Mouse (Mus musculus) limb, embryonic 15.5 days (tissue): ENCODE results near the gene Capn13. TPM values are rescaled to one million over a fixed set of nuclear protein-coding genes. Genes with fewer than 3 reads are reported as not detected.
"Not testable (repeated sequence)": the region's sequence is repeated elsewhere in the genome, so short reads cannot be mapped to it uniquely, and the experiment has no call there.

Experiments
- ATAC-seq: fragments of 200-750 bp; cut with Nextera tagmentation; 2 replicates; pipeline ENCODE4 v1.8.0; 2017; ENCODE audit warnings: low read depth, moderate TSS enrichment; ENCODE audit not compliant: insufficient number of reproducible peaks, low FRiP score, low TSS enrichment
- H3K27ac ChIP-seq: fragments of 300-500 bp; sonication (generic); 2 replicates; pipeline ENCODE4 v1.5.1; 2015; ENCODE audit warnings: moderate library complexity, mild to moderate bottlenecking, inconsistent platforms
- H3K27me3 ChIP-seq: fragments of 300-500 bp; sonication (generic); 2 replicates; pipeline ENCODE4 v1.6.1; 2015; ENCODE audit warnings: inconsistent platforms
- H3K36me3 ChIP-seq: fragments of 300-500 bp; sonication (generic); 2 replicates; pipeline ENCODE4 v1.6.1; 2015; ENCODE audit warnings: inconsistent platforms
- H3K4me1 ChIP-seq: fragments of 300-500 bp; sonication (generic); 2 replicates; pipeline ENCODE4 v1.6.1; 2015; ENCODE audit warnings: inconsistent platforms
- H3K4me2 ChIP-seq: fragments of 300-500 bp; sonication (generic); 2 replicates; pipeline ENCODE4 v1.6.1; 2015; ENCODE audit warnings: mild to moderate bottlenecking, inconsistent platforms
- H3K4me3 ChIP-seq: fragments of 300-500 bp; sonication (generic); 2 replicates; pipeline ENCODE4 v1.5.1; 2015; ENCODE audit warnings: mild to moderate bottlenecking, inconsistent platforms
- H3K9ac ChIP-seq: fragments of 300-500 bp; sonication (generic); 2 replicates; pipeline ENCODE4 v1.6.1; 2015; ENCODE audit warnings: inconsistent platforms
- H3K9me3 ChIP-seq: fragments of 300-500 bp; sonication (generic); 2 replicates; pipeline ENCODE4 v1.6.1; 2016; ENCODE audit warnings: inconsistent platforms
- WGBS: fragments of 180-500 bp; shearing (Covaris S2); methylation state at CpG from one replicate; pipeline ENCODE4 v1.1.7; 2015; 5-methylcytosine and 5-hydroxymethylcytosine counted together
- polyA plus RNA-seq: library from polyadenylated mRNA; unstranded; fragments of >200 nt; fragmentation: Nextera tagmentation; extraction: Ambion mirVana; gene quantifications from 2 replicates; pipeline ENCODE4 v1.2.1, GENCODE M21; 2015

Gene Capn13
- polyA plus RNA-seq, 1 experiment from 2014 or later, result not detected

GRCm38 (mm10) chr17:73271797-73272600, 128.7 kb downstream of the Capn13 start:
- WGBS, result 85% methylated on average over 7 of the region's 7 CpGs
- H3K4me1 ChIP-seq, result no peaks in the 10 kb centered on the region
- H3K27ac ChIP-seq, result no peak overlapping the region
- no peak for ATAC-seq
- H3K4me2 ChIP-seq, result no peak overlapping the region
- no peak overlapping the region for H3K9ac ChIP-seq
- no peak overlapping the region for H3K4me3 ChIP-seq
- no peaks in the 10 kb centered on the region for H3K9me3 ChIP-seq
- H3K36me3 ChIP-seq, result no peaks in the 10 kb centered on the region
- H3K27me3 ChIP-seq, result no peaks in the 10 kb centered on the region

GRCm38 (mm10) chr17:73270871-73271796, 129.5 kb downstream of the Capn13 start:
- H3K36me3 ChIP-seq, result no peaks in the 10 kb centered on the region
- H3K27ac ChIP-seq, result no peak overlapping the region
- WGBS, result 69% methylated on average over 15 of the region's 15 CpGs
- H3K9ac ChIP-seq, result no peak overlapping the region
- no peaks in the 10 kb centered on the region for H3K27me3 ChIP-seq
- H3K9me3 ChIP-seq, result no peaks in the 10 kb centered on the region
- no peak overlapping the region for H3K4me3 ChIP-seq
- ATAC-seq, result no peak
- no peaks in the 10 kb centered on the region for H3K4me1 ChIP-seq
- H3K4me2 ChIP-seq, result no peak overlapping the region

GRCm38 (mm10) chr17:73263077-73263501, 137.6 kb downstream of the Capn13 start:
- H3K9ac ChIP-seq, result no peak overlapping the region
- no peak overlapping the region for H3K4me2 ChIP-seq
- WGBS, result 71% methylated on average over 8 of the region's 8 CpGs
- no peaks in the 10 kb centered on the region for H3K9me3 ChIP-seq
- ATAC-seq, result no peak
- no peaks in the 10 kb centered on the region for H3K27me3 ChIP-seq
- H3K4me1 ChIP-seq, result peaks cover 8% of the 10 kb centered on the region
- no peak overlapping the region for H3K27ac ChIP-seq
- H3K36me3 ChIP-seq, result no peaks in the 10 kb centered on the region
- H3K4me3 ChIP-seq, result no peak overlapping the region

GRCm38 (mm10) chr17:73262558-73262957, 138.1 kb downstream of the Capn13 start:
- Histone ChIP-seq H3K27me3 (no peaks in the 10 kb centered on the region), H3K4me3 (no peak overlapping the region), H3K9me3 (no peaks in the 10 kb centered on the region), H3K4me2 (no peak overlapping the region), H3K27ac (no peak overlapping the region), H3K9ac (no peak overlapping the region), H3K36me3 (no peaks in the 10 kb centered on the region), H3K4me1 (peaks cover 12% of the 10 kb centered on the region)
- WGBS, result 87% methylated on average over 2 of the region's 2 CpGs
- no peak for ATAC-seq

GRCm38 (mm10) chr17:73259258-73259657, 141.4 kb downstream of the Capn13 start:
- not testable (repeated sequence) for H3K9ac ChIP-seq, H3K27me3 ChIP-seq, H3K9me3 ChIP-seq, ATAC-seq, H3K27ac ChIP-seq, H3K36me3 ChIP-seq, H3K4me2 ChIP-seq, H3K4me3 ChIP-seq
- H3K4me1 ChIP-seq, result peaks cover 12% of the 10 kb centered on the region
- 87% methylated on average over 5 of the region's 5 CpGs for WGBS

GRCm38 (mm10) chr17:73258620-73259019, 142.0 kb downstream of the Capn13 start:
- Histone ChIP-seq H3K36me3 (no peaks in the 10 kb centered on the region), H3K4me3 (no peak overlapping the region), H3K4me2 (no peak overlapping the region), H3K27ac (no peak overlapping the region), H3K9me3 (no peaks in the 10 kb centered on the region), H3K4me1 (peaks cover 12% of the 10 kb centered on the region), H3K27me3 (no peaks in the 10 kb centered on the region), H3K9ac (no peak overlapping the region)
- no peak for ATAC-seq
- WGBS, result 7% methylated on average over 12 of the region's 12 CpGs
